Mouse (Mus musculus) hindbrain, embryonic 11.5 days (tissue): ENCODE data around the gene Ppp1r10. TPM values are rescaled to one million over a fixed set of nuclear protein-coding genes. Genes with fewer than 3 reads are reported as not detected.

Experiments used
- microRNA counts: library from miRNA; unstranded; fragments of <30 nt; microRNA quantifications from one replicate; lab custom pipeline; 2015
- polyA plus RNA-seq: library from polyadenylated mRNA; unstranded; fragments of >200 nt; fragmentation: Nextera tagmentation; extraction: Ambion mirVana; gene quantifications from 2 replicates; pipeline ENCODE4 v1.2.1, GENCODE M21; 2014

Gene Ppp1r10
- polyA plus RNA-seq, 1 experiment from 2014 or later = 49.8 TPM

MicroRNA genes within 50 kb of the gene (microRNA counts, 519-probe panel; counts per million panel counts)
- microRNA mmu-miR-1894-3p (lab: Ali Mortazavi, UCI) = not detected
- not detected for microRNA mmu-miR-1894-5p (lab: Ali Mortazavi, UCI)
- not detected for microRNA mmu-miR-877 (lab: Ali Mortazavi, UCI)

Other genes with a start within 250 kb of the Ppp1r10 start
- gene Vars2, start 248.8 kb upstream of the Ppp1r10 start, polyA plus RNA-seq = 6.9 and 8.7 TPM in 2 replicates
- gene Gtf2h4, start 242.7 kb upstream of the Ppp1r10 start, polyA plus RNA-seq = 37.8 and 41.4 TPM in 2 replicates
- gene Ddr1, start 211.8 kb upstream of the Ppp1r10 start, polyA plus RNA-seq = 69.9 and 78.8 TPM in 2 replicates
- 3.6 and 4.0 TPM in 2 replicates for gene Ier3, start 94.8 kb upstream of the Ppp1r10 start, polyA plus RNA-seq
- 48.1 and 50.0 TPM in 2 replicates for gene Flot1, start 93.2 kb upstream of the Ppp1r10 start, polyA plus RNA-seq
- gene Tubb5, start 78.1 kb upstream of the Ppp1r10 start, polyA plus RNA-seq = 1,599 and 1,667 TPM in 2 replicates
- gene Mdc1, start 74.9 kb upstream of the Ppp1r10 start, polyA plus RNA-seq = 16.8 and 17.3 TPM in 2 replicates
- 49.2 and 51.0 TPM in 2 replicates for gene Nrm, start 55.1 kb upstream of the Ppp1r10 start, polyA plus RNA-seq
- gene Ppp1r18, start 50.8 kb upstream of the Ppp1r10 start, polyA plus RNA-seq = 27.6 and 31.3 TPM in 2 replicates
- gene Dhx16, start 36.6 kb upstream of the Ppp1r10 start, polyA plus RNA-seq = 33.5 and 39.8 TPM in 2 replicates
- gene 2310061I04Rik, start 19.0 kb upstream of the Ppp1r10 start, polyA plus RNA-seq = 23.6 and 25.2 TPM in 2 replicates
- gene Atat1, start 6.4 kb upstream of the Ppp1r10 start, polyA plus RNA-seq = 200 and 243 TPM in 2 replicates
- 67.4 and 68.4 TPM in 2 replicates for gene Mrps18b, start within 50 bp of the Ppp1r10 start, polyA plus RNA-seq
- 97.8 and 117 TPM in 2 replicates for gene Abcf1, start 53.3 kb downstream of the Ppp1r10 start, polyA plus RNA-seq
- 28.0 and 29.8 TPM in 2 replicates for gene Gnl1, start 63.4 kb downstream of the Ppp1r10 start, polyA plus RNA-seq
- gene Prr3, start 63.8 kb downstream of the Ppp1r10 start, polyA plus RNA-seq = 39.6 and 45.2 TPM in 2 replicates
- gene H2-T24, start 104.1 kb downstream of the Ppp1r10 start, polyA plus RNA-seq = 4.1 and 5.9 TPM in 2 replicates
- gene H2-T23, start 116.4 kb downstream of the Ppp1r10 start, polyA plus RNA-seq = 3.0 and 4.0 TPM in 2 replicates
- 7.0 and 8.3 TPM in 2 replicates for gene H2-T22, start 126.3 kb downstream of the Ppp1r10 start, polyA plus RNA-seq
- gene Gm6034, start 126.5 kb downstream of the Ppp1r10 start, polyA plus RNA-seq = not detected in 2 replicates
- gene Gm11127, start 141.9 kb downstream of the Ppp1r10 start, polyA plus RNA-seq = not detected in 2 replicates
- not detected in 2 replicates for gene Gm19684, start 205.2 kb downstream of the Ppp1r10 start, polyA plus RNA-seq
- not detected in 2 replicates for gene Gm7030, start 213.0 kb downstream of the Ppp1r10 start, polyA plus RNA-seq